Mouse (Mus musculus): ENCODE results near the gene Gm11172. TPM values are rescaled to one million over a fixed set of nuclear protein-coding genes. Genes with fewer than 3 reads are reported as not detected.

Gm11172 gene
- polyA plus RNA-seq (2016; fragmentation: Nextera tagmentation; extraction: Ambion mirVana), result not detected in 2 replicates

DNA sequence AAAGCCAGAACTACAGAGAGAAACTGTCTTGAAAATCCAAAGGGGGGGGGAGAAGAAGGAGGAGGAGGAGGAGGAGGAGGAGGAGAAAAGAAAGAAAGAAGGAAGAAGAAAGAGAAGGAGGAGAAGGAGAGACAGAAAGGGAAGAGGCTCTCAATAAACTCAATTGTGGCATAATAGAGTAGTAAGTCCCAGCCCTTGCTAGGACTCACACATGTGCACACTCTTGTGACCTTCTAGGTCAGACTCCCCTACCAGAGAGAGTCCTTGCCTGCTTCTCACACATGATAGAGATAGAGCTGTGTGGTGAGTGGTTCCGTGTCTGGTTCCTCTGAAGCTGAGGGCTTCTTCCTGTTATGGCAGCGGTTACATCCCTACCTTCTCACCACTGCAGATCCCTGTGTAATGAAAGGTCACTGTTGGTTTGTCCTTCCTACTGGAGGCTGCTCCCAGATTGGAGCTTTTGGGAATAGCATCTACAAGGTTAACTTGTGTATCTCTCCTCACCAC, at the start of gene Gm11172:
Gene Gm11172 (plus strand): TSS at position 51 of the 507 bp plus-strand sequence.
- H3K4me1 ChIP-seq, result peaks cover 24% of the 10 kb centered on the region
- H3K27me3 ChIP-seq (ENCODE audit: insufficient read depth, poor library complexity, severe bottlenecking), result no peaks in the 10 kb centered on the region
- 73% methylated on average over 2 of the region's 2 CpGs for WGBS
- no peak within 1 kb of the TSS for H3K4me3 ChIP-seq
- H3K27ac ChIP-seq, result no peak within 1 kb of the TSS
- no peaks in the 10 kb centered on the region for H3K36me3 ChIP-seq
- H3K9me3 ChIP-seq, result no peaks in the 10 kb centered on the region
- DNase-seq (ENCODE audit: low spot score), result no peak

DNA sequence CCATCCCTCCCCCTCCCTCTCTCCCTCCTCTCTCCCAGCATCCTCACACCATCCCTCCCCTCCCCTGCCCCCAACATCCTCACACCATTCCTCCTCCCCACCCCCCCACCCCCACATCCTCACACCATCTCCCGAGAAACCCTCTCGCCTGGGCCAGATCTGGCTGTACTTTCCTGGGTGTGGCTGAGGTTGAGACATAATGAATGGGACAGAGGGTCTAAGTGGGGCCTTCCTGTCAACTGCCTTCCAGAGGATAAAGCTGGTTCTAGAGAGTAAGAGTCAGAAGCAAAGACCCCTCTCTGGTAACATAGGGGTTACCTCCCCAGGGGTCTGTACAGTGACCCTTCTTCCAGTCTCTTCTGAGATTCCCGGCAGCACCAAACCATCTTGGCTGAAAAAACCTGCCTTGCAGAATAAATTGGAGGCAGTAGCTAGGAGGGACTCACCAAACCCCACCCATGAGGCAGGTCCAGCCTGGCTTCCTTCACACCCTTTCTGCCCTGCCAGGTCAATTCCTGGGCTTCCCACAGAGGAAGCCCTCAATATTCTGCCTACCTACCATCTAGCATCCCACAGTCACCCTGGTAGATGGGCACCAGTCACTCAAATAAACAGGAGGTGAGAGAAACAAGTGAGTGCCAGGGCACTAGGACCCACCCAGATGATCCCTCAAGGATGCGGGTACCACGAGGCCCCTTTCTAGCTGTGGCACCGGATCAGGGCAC, 49.0 kb upstream of the Gm11172 start:
- H3K4me3 ChIP-seq, result no peak overlapping the region
- no peak overlapping the region for H3K27ac ChIP-seq
- 54% methylated on average over 6 of the region's 6 CpGs for WGBS
- peaks cover 8% of the 10 kb centered on the region for H3K4me1 ChIP-seq
- no peaks in the 10 kb centered on the region for H3K36me3 ChIP-seq
- no peak for DNase-seq (ENCODE audit: low spot score)
- no peaks in the 10 kb centered on the region for H3K9me3 ChIP-seq
- peaks cover 32% of the 10 kb centered on the region for H3K27me3 ChIP-seq (ENCODE audit: insufficient read depth, poor library complexity, severe bottlenecking)

DNA sequence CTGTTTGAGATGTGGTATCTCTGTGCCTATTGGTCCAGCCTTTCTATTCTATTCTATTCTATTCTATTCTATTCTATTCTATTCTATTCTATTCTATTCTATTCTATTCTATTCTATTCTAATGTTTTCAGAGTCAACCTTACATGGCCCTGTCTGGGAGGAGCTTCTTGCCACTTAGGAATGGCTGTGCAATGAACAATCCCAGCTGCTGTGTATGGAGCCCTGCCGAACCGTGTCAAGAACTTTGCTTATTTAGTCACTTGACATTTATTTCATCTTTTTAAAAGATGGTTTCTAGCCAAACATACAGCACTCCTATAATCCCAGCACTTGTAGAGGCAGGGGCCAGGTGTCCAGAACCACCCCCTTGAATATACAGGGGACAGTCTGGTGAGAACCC, 48.4 kb upstream of the Gm11172 start:
- peaks cover 38% of the 10 kb centered on the region for H3K27me3 ChIP-seq (ENCODE audit: insufficient read depth, poor library complexity, severe bottlenecking)
- peaks cover 10% of the 10 kb centered on the region for H3K4me1 ChIP-seq
- DNase-seq (ENCODE audit: low spot score), result no peak
- no peak overlapping the region for H3K4me3 ChIP-seq
- 66% methylated on average over 2 of the region's 2 CpGs for WGBS
- H3K27ac ChIP-seq, result no peak overlapping the region
- no peaks in the 10 kb centered on the region for H3K36me3 ChIP-seq
- no peaks in the 10 kb centered on the region for H3K9me3 ChIP-seq

DNA sequence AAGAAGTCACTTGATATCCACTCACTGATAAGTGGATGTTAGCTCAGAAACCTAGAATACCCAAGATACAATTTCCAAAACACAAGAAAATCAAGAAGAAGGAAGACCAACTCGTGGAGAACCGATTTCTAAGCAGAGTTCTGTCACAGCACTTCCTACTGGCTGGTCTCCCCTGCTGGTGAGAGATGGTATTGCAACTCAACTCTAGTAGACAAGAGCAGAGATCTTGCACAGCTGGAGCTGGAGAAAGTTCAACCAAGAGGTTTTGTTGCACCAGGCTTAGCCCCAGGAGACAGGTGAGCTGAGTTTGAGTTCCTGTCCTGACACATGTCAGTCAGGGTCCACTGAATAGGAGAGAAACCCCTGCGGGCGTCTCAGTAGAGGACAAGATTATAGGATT, 45.6 kb upstream of the Gm11172 start:
- 35% methylated on average over 4 of the region's 4 CpGs for WGBS
- H3K4me1 ChIP-seq, result peaks cover 28% of the 10 kb centered on the region

DNA sequence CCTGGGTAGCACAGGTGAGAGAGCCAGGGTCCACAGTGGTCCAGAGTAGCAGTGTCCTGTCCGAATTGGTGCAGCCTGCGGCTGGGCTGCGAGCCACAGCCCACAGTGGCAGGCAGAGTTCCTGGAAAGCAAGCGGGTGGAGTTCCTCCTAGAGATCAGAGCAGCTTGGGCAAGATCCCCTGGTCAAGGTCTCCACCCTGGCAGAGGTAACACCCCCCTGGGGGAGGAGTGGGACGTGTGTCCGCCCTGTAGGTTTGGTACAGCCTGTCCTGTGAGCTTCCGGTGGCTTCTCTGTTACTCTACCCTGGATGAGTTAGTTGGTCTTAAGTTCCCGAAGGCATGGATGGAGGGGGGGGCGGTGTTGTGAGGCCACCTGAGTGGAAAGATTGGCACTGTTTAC, 43.9 kb upstream of the Gm11172 start:
- Histone ChIP-seq H3K9me3 (no peaks in the 10 kb centered on the region), H3K4me1 (peaks cover 29% of the 10 kb centered on the region), H3K4me3 (no peak overlapping the region), H3K27ac (no peak overlapping the region), H3K36me3 (no peaks in the 10 kb centered on the region), H3K27me3 (ENCODE audit: insufficient read depth, poor library complexity, severe bottlenecking) (peaks cover 24% of the 10 kb centered on the region)
- WGBS, result 57% methylated on average over 9 of the region's 9 CpGs
- no peak for DNase-seq (ENCODE audit: low spot score)

More for the DNA sequence above, 45.6 kb upstream of the Gm11172 start:
- Histone ChIP-seq H3K4me3 (no peak overlapping the region), H3K27me3 (ENCODE audit: insufficient read depth, poor library complexity, severe bottlenecking) (peaks cover 41% of the 10 kb centered on the region), H3K27ac (no peak overlapping the region), H3K36me3 (no peaks in the 10 kb centered on the region), H3K9me3 (no peaks in the 10 kb centered on the region)
- DNase-seq (ENCODE audit: low spot score), result no peak

DNA sequence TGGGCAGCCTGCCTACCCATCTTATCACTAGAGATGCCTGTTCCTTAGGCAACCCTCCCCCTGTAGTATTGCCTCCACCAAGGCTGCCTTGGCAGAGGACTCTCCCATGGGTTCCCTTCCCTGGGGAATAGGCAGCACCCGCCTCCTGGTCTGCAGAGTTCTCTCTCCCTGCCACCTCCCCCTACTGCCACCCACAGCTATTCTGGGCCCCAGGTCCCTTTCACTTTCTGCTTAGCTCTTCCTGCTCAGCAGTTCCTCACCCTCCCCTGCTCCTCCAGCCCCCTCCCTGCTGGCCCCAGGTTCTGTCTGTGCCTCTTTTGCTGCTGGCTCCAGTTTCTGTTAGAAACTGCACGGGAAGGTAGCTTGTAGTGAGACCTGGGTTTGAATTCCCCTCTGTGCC, 43.1 kb upstream of the Gm11172 start:
- H3K27me3 ChIP-seq (ENCODE audit: insufficient read depth, poor library complexity, severe bottlenecking), result peaks cover 21% of the 10 kb centered on the region
- no peak overlapping the region for H3K4me3 ChIP-seq
- peak overlapping the region; percentile 29; the same call in 1 of the 2 replicates for H3K27ac ChIP-seq
- H3K36me3 ChIP-seq, result no peaks in the 10 kb centered on the region
- no peaks in the 10 kb centered on the region for H3K9me3 ChIP-seq
- peaks cover 30% of the 10 kb centered on the region for H3K4me1 ChIP-seq
- WGBS, result 39% methylated on average over 2 of the region's 2 CpGs
- no peak for DNase-seq (ENCODE audit: low spot score)

DNA sequence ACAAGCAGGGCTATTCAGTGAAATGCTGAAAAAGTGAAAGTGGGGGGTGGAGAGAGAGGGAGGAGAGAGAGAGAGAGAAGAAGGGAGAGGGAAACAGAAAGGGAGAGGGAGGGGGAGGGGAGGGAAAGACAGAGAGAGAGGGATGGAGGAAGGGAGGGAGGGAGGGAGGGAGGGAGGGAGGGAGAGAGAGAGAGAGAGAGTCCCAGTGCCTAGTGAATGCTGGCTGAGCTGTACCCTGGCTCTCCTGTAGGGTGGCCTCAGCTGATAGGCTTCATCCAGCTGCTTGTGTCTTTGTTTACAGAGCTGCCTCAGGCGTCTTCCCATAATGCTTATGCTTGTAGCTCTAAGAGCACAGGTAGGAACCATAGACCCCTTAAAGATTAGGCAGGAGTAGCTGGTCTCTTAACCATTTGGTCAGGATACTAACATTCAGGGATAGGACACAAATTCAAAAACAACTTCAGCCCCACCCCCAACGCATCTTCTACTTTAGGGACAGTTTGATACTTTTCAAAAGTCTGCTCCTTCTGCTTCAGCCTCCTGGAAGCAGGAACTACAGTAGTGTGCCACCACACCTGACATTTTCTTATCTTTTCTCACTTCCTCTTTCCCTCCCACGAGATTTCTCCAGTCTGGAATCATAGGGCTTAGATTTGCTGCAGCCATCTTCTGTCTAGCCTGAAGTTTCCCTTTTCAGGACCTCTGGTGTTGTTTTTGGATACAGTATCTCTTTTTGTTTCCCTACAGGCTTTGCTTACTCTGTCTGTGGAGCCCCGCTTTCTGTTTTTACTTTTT, 42.0 kb upstream of the Gm11172 start:
- H3K27me3 ChIP-seq (ENCODE audit: insufficient read depth, poor library complexity, severe bottlenecking), result peaks cover 21% of the 10 kb centered on the region
- no peak overlapping the region for H3K27ac ChIP-seq
- peaks cover 33% of the 10 kb centered on the region for H3K4me1 ChIP-seq
- H3K9me3 ChIP-seq, result no peaks in the 10 kb centered on the region
- H3K36me3 ChIP-seq, result no peaks in the 10 kb centered on the region
- no peak overlapping the region for H3K4me3 ChIP-seq
- no peak for DNase-seq (ENCODE audit: low spot score)
- WGBS, result 37% methylated on average over 4 of the region's 4 CpGs

DNA sequence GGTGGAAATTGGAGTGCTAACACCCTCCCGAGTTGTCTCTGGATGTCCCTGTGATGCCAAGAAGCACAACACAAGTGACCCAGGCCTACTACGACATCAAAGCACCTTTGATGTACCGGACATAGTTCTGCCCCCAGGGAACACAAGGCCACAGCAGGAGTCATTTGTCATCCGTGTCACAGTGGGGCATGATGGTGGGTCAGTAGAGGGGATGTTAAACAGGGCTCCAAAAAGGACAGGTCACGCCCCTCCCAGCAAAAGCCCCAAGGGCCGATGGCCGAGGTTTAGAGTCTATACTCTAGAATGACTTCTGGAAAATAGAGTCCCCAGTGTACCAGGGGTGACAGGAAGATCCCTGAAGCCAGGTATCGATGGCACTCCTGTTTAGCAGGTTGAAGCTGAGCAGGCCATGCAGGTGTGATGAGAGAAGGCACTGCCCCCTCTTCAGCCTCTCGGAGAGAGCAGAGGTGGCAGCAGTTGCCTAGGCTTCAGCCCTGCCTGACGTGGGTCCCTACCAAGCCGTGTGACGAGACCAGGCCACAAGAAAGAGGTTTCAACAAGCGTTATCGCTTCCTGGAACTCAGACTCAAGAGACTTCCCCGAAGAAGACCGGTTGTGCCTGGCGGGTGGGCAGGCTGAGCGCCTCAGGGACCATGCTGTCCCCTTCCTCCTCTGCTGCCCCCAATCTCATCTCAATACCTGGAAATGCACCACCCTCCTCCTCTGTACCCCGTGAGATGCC, 40.8 kb upstream of the Gm11172 start:
- WGBS, result 49% methylated on average over 19 of the region's 19 CpGs
- DNase-seq (ENCODE audit: low spot score), result no peak

DNA sequence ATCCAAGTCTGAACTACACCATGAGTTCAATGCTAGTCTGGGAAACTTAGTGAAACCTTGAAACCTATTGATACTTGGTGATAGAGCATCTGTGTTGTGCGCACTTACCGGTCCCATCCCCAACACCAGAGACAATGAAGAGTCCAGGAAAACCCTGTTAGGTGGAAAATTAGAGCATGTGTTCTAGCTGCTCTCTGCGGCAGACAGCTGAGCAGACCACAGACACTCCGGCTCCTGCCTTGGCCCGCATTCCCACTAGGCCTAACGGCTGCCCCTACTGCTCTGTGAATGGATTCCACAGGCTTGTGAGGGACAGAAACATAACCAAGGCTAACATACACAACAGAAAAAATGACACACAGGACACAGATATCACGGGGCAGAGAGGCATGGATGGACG, 39.2 kb upstream of the Gm11172 start:
- 0 out of 2 replicates have a peak overlapping the region, but pooled peaks have one; percentile 16 for H3K27ac ChIP-seq
- no peak for DNase-seq (ENCODE audit: low spot score)
- H3K36me3 ChIP-seq, result no peaks in the 10 kb centered on the region
- H3K9me3 ChIP-seq, result no peaks in the 10 kb centered on the region
- no peak overlapping the region for H3K4me3 ChIP-seq
- peaks cover 15% of the 10 kb centered on the region for H3K27me3 ChIP-seq (ENCODE audit: insufficient read depth, poor library complexity, severe bottlenecking)
- peaks cover 54% of the 10 kb centered on the region for H3K4me1 ChIP-seq
- WGBS, result 76% methylated on average over 8 of the region's 8 CpGs

More for the DNA sequence above, 40.8 kb upstream of the Gm11172 start:
- Histone ChIP-seq H3K36me3 (no peaks in the 10 kb centered on the region), H3K27ac (peak overlapping the region; percentile 23; the same call in 1 of the 2 replicates), H3K4me1 (peaks cover 42% of the 10 kb centered on the region), H3K4me3 (no peak overlapping the region), H3K9me3 (no peaks in the 10 kb centered on the region), H3K27me3 (ENCODE audit: insufficient read depth, poor library complexity, severe bottlenecking) (peaks cover 21% of the 10 kb centered on the region)

DNA sequence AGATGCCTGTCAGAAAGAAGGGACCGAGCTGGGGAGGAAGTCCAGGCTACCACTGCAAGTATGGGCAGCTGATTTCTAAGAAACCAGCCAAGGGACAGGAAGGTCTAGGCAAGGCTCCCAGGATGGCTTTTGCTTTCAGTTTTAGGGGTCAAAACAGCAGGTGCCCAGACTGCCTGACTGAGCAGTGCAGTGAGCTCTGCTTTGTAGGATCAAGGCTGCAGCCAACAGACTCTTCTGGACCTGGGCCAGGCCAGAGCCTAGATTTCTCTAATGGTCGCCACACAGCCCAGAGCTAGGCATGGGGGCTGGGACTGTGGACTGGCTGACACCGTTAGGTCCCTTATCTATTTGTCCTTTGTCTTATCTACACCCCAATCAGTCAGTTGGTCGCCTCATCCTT, 38.0 kb upstream of the Gm11172 start:
- H3K4me1 ChIP-seq, result peaks cover 47% of the 10 kb centered on the region
- no peak for DNase-seq (ENCODE audit: low spot score)
- H3K4me3 ChIP-seq, result no peak overlapping the region
- H3K27ac ChIP-seq, result no peak overlapping the region
- H3K27me3 ChIP-seq (ENCODE audit: insufficient read depth, poor library complexity, severe bottlenecking), result 0 out of 2 replicates have a peak, but pooled peaks cover 3% of the 10 kb centered on the region
- H3K9me3 ChIP-seq, result no peaks in the 10 kb centered on the region
- H3K36me3 ChIP-seq, result no peaks in the 10 kb centered on the region
- WGBS, result 41% methylated on average over 4 of the region's 4 CpGs

DNA sequence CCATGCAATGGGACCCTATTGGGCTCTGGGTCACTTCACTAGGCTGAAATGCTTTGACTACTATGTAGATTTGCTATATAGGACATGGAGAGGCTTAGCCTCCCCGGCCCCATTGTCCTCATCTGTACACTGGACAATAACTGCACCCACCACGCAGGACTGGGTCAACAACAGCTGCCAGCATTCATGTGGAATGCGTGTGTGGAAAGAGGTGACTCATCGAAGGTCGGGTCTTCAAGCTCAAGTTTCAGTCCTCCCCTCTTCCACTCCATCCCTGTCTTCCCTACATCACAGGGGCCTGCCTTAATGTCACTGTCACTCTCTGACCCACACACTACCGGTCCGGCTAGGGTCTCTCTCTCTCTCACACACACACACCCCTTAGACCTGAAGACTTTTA, 36.4 kb upstream of the Gm11172 start:
- Histone ChIP-seq H3K27me3 (ENCODE audit: insufficient read depth, poor library complexity, severe bottlenecking) (no peaks in the 10 kb centered on the region), H3K27ac (no peak overlapping the region), H3K4me3 (no peak overlapping the region), H3K4me1 (peaks cover 43% of the 10 kb centered on the region), H3K36me3 (no peaks in the 10 kb centered on the region), H3K9me3 (no peaks in the 10 kb centered on the region)
- no peak for DNase-seq (ENCODE audit: low spot score)
- 37% methylated on average over 7 of the region's 7 CpGs for WGBS

DNA sequence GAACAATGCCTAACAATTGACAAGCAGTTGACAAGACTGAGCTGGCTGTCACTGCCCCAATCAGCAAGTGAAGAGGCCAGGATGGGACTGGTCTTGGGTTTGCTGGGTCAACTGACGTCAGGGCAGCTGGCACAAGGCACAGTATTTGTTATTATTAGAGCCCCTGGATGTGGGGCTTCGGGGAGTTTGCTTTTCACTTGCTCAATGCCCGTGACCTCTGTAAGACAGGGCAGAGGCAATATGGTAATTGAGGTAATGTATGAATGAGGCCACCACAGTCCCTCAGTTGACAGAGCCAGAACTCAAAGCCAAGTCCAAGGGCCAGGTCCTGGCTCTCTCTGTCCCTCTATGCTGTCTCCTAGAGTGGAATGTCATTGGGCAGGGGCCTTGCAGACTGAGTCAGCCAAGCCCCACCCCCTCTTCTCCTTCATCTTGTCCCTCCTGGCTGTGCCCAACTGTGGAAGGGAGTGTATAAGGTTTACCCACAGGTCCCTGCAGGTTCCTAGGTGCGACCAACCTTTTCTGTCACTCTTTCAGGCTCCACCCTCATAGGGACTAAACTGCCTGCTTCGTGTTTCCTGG, 35.0 kb upstream of the Gm11172 start:
- no peak for DNase-seq (ENCODE audit: low spot score)
- WGBS, result 59% methylated on average over 5 of the region's 5 CpGs
- Histone ChIP-seq H3K27ac (no peak overlapping the region), H3K27me3 (ENCODE audit: insufficient read depth, poor library complexity, severe bottlenecking) (peaks cover 2% of the 10 kb centered on the region; the same call in 1 of the 2 replicates), H3K36me3 (no peaks in the 10 kb centered on the region), H3K9me3 (no peaks in the 10 kb centered on the region), H3K4me3 (no peak overlapping the region), H3K4me1 (peaks cover 50% of the 10 kb centered on the region)

Measured in heart, embryonic 10.5 days (tissue).